Mouse (Mus musculus) kidney, postnatal 36 days (tissue): ENCODE results near the gene Nup43.

Experiments used
- DNase-seq, 2 experiments: peaks; one replicate each; pipeline ENCODE4 v3.0.0; 2021 to 2022; ENCODE audit warnings: mixed read lengths in 2 of 2

Nup43 gene

GRCm38 (mm10) chr10:7686902-7687301 lies 19.6 kb downstream of the Nup43 start:
- no peak for DNase-seq

- peak in 1 of 2 experiments; percentile 18 for DNase-seq
Measured at GRCm38 (mm10) chr10:7695286-7695685, 28.0 kb downstream of the Nup43 start.

- DNase-seq: no peak
Measured at GRCm38 (mm10) chr10:7700120-7700519, 32.8 kb downstream of the Nup43 start.

GRCm38 (mm10) chr10:7702586-7702985 lies 35.3 kb downstream of the Nup43 start:
- no peak for DNase-seq

DNA sequence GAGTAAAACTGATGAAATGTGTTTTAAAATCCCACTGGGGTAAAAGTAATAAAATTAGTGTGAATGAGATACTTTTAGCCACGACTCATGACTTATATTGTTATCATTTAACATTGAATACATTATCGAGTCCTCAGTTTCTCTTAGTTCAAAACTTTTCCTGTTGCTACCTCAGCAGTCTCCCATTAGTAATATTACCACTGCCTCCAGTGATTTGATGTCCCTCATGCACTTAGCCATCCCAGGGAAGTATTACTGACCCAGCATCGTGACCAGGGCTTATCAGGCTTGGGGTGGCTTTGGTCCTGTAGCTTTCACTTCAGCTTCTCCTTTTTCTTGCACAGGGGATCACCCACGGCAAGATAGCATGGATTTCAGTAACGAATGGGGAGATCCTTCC lies 42.8 kb downstream of the Nup43 start:
- DNase-seq: no peak

GRCm38 (mm10) chr10:7712506-7712905 lies 45.2 kb downstream of the Nup43 start:
- no peak for DNase-seq

- DNase-seq: no peak
Measured at GRCm38 (mm10) chr10:7715056-7715455, 47.8 kb downstream of the Nup43 start.

DNA sequence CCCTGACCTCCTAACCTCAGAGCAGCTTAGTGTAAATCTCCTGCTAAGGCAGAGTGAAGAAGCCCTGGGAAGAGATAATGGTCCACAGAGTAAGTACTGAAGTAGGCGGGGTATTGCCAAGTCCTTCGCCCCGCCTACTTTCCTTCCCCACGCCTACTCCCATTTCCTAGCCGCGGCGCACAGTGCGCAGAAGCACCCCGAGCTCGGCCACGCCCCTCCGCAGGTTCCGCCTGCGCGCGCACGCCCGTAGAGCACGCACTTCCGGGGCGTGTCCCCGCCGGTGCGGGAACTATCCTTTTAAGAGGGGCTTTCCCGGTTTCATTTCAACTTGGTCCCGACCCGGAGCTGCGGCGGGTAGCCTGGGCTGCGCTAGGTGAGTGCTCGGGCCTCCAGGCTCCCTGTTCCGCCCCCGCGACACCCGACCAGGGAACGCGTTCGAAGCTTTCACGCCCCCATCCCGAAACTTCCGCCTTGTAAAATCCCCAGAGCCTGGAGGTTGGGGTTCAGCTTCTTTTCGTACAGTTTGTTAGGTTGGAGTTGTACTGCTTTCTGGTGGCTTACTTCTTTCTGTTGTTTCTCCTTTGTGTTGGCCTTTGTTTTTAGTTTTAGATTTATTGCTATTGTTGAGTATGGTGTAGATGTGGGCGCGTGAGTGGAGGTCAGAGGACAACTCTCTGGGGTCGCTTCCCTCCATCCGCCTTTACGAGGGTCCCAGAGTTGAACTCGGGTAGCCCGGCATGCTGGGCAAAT lies 58.6 kb downstream of the Nup43 start, which contains the start of gene Katna1:
Gene Katna1 (plus strand): TSS at position 250 of the 750 bp plus-strand sequence.
- peak; percentile 95 to 98 for DNase-seq

GRCm38 (mm10) chr10:7726501-7726812 lies 59.2 kb downstream of the Nup43 start:
- peak in 1 of 2 experiments; percentile 9 for DNase-seq

- no peak for DNase-seq
Measured at GRCm38 (mm10) chr10:7727011-7727410, 59.7 kb downstream of the Nup43 start.
